Mouse (Mus musculus): ENCODE measurements around the gene Apoh. TPM values are rescaled to one million over a fixed set of nuclear protein-coding genes. Genes with fewer than 3 reads are reported as not detected.

Gene Apoh
- polyA plus RNA-seq, 1 experiment from 2014 or later = not detected

DNA sequence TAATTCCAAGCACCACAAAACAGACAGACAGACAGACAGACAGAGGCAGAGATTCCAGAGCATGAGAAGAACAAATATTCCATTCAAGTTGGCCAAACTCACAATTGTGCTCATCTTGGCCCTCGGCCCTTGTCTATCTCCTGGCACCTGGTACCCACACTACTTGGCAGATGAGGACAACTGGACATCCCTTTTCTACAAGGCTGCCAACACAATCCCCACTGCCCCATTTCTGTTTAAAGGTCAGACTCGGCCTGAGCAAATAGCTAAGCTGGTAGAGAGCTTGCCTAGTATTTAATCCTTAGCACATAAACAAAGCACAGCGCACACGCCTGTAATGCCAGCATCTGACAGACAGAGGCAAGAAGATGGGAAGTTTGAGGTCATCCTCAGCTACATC lies 7.6 kb upstream of the Apoh start:
- Histone ChIP-seq H3K27me3 (no peaks in the 10 kb centered on the region; the same call in 1 of the 2 replicates), H3K4me1 (peaks cover 7% of the 10 kb centered on the region; the same call in 1 of the 2 replicates), H3K4me3 (no peak overlapping the region), H3K4me2 (replicated peaks) (no peak overlapping the region), H3K9ac (replicated peaks) (no peak overlapping the region), H3K36me3 (no peaks in the 10 kb centered on the region), H3K27ac (replicated peaks) (no peak overlapping the region), H3K9me3 (no peaks in the 10 kb centered on the region)
- 71% methylated on average over 4 of the region's 4 CpGs for WGBS
- ATAC-seq (ENCODE audit: low FRiP score, low read depth) = no peak

DNA sequence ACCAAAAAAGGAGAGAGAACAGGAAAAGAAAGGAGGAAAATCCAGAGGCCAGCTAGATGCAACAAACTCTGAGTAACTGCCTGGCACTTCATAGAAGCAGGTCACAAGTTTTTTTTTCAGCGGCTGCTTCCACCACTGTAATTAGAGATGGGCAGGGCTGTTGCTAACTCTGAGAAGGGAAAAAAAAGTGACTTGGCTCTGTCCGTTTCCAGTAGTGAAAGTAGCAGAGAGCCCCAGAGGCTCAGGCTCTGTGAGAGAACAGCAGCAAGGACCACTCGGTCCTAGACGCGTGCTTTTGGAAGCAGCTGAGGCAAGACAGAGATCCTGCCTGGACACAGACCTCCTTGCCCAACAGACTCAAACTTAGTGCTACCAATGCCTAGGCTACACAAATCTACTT lies 6.7 kb upstream of the Apoh start:
- no peaks in the 10 kb centered on the region for H3K9me3 ChIP-seq
- no peaks in the 10 kb centered on the region for H3K36me3 ChIP-seq
- peaks cover 7% of the 10 kb centered on the region; the same call in 1 of the 2 replicates for H3K4me1 ChIP-seq
- H3K4me2 ChIP-seq (replicated peaks) = no peak overlapping the region
- WGBS = 67% methylated on average over 5 of the region's 5 CpGs
- H3K4me3 ChIP-seq = no peak overlapping the region
- H3K9ac ChIP-seq (replicated peaks) = no peak overlapping the region
- H3K27me3 ChIP-seq = peaks cover 4% of the 10 kb centered on the region; the same call in 1 of the 2 replicates
- H3K27ac ChIP-seq (replicated peaks) = no peak overlapping the region
- no peak for ATAC-seq (ENCODE audit: low FRiP score, low read depth)

DNA sequence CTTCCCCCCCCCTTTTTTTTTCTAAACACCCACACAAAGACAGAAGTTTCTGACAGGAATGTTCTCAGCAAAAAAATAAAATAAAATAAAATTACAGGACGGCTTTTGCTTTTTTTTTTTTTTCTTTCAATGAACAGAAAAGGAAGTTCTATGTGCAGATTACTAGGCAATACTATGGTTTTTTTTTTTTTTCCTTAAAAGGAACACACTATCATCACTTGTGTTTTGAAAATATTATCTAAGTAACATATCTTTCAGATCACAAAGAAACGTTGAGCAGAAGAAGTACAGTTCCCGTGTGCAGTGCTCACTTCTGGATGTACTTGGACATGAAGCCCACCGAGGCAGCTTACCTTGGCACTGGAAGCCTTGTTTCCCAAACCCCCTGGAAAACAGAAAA lies 2.9 kb upstream of the Apoh start:
- no peak overlapping the region for H3K4me2 ChIP-seq (replicated peaks)
- H3K36me3 ChIP-seq = no peaks in the 10 kb centered on the region
- ATAC-seq (ENCODE audit: low FRiP score, low read depth) = no peak
- H3K9me3 ChIP-seq = no peaks in the 10 kb centered on the region
- no peak overlapping the region for H3K27ac ChIP-seq (replicated peaks)
- H3K9ac ChIP-seq (replicated peaks) = no peak overlapping the region
- H3K27me3 ChIP-seq = peaks cover 22% of the 10 kb centered on the region
- WGBS = 91% methylated on average over 4 of the region's 4 CpGs
- H3K4me1 ChIP-seq = peaks cover 18% of the 10 kb centered on the region
- H3K4me3 ChIP-seq = no peak overlapping the region

DNA sequence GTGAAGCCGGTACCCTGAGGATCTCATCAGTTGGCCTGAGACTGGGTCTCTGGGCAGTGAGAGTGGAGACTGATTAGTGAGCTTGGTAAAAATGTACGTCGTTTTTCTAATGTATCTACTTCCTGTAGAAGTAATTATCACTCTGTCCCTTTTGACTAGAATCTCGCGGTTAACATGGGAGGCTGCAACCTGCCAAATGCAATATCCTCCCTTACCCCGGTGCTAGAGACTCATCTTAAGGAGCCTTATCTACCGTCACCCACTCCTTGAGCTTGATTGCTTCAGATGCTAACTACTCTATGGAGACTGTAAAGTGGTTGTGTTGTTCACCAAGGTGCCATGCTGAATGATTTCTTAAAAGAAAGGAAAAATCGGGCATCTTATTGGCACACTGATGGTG lies 1.4 kb upstream of the Apoh start:
- Histone ChIP-seq H3K9ac (replicated peaks) (no peak overlapping the region), H3K27me3 (peaks cover 26% of the 10 kb centered on the region), H3K9me3 (no peaks in the 10 kb centered on the region), H3K4me1 (peaks cover 18% of the 10 kb centered on the region), H3K4me2 (replicated peaks) (peak overlapping the region; percentile 100), H3K4me3 (peak overlapping the region; percentile 12; the same call in 1 of the 2 replicates), H3K36me3 (no peaks in the 10 kb centered on the region), H3K27ac (replicated peaks) (no peak overlapping the region)
- ATAC-seq (ENCODE audit: low FRiP score, low read depth) = no peak
- 45% methylated on average over 8 of the region's 8 CpGs for WGBS

DNA sequence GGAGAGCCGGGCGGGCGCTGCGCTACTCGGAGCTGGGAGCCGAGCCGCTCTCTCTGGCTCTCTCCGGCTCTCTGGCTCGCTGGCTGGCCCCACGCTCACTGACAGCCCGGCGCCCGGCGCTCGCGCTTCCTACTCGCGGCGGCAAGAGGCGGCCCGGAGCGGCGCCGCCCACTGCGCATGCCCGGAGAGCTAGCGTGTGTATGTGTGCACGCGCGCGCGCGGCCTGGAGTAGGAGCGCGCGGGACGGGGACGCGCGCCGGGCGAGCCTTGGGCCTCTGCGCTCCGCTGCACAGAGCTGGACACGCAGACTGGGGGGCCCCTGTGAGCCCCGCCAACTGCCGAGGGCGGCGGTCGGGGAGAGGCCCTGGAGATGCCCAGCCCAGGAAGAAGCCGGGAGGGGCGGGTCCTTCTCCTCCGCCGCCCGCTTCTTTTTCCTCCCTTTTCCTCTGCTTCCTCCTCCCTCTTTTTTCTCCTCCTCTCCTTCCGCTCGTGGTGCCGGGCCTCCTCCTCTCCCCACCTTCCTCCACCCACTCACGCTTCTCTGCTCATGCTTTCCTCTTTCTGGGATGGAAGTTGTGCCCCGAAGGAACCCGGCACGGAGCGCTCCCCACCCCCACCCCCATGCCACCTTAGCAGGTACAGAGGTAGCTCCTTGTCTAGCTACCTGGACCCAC lies 772 bp downstream of the Apoh start, which contains the start of gene Prkca:
TSS of gene Prkca (minus strand) at position 140 of the 674 bp plus-strand sequence.
- H3K4me2 ChIP-seq (replicated peaks) = peak within 1 kb of the TSS; percentile 100
- no peaks in the 10 kb centered on the region for H3K9me3 ChIP-seq
- H3K9ac ChIP-seq (replicated peaks) = peak within 1 kb of the TSS; percentile 78
- peak within 1 kb of the TSS; percentile 78 for H3K4me3 ChIP-seq
- WGBS = under 1% methylated on average over 63 of the region's 63 CpGs
- H3K27me3 ChIP-seq = peaks cover 26% of the 10 kb centered on the region
- H3K27ac ChIP-seq (replicated peaks) = peak within 1 kb of the TSS; percentile 87
- ATAC-seq (ENCODE audit: low FRiP score, low read depth) = peak; percentile 96
- no peaks in the 10 kb centered on the region for H3K36me3 ChIP-seq
- peaks cover 18% of the 10 kb centered on the region for H3K4me1 ChIP-seq

DNA sequence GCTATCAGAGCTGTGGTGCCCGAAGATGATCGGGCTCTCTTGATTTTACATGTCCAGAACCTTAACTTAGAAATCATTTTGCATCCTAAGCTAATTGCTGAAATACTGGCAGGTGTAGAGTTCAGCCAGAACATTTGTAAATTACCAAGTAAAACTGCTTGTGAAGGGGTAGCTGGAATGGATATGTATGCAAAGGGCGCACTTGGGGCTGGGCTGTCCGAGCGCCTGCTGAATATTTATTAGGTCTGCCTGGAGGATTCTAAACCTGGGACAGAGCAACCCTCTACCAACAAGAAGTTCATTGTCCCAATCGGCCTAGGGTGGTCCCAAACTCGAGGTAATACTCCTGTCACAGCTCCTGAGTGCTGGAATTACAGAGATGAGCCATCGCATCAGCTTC lies 1.6 kb downstream of the Apoh start:
- 39% methylated on average over 8 of the region's 8 CpGs for whole genome bisulfite sequencing
- peaks cover 26% of the 10 kb centered on the region for H3K27me3 ChIP-seq
- peaks cover 18% of the 10 kb centered on the region for H3K4me1 ChIP-seq
- H3K27ac ChIP-seq (replicated peaks) = no peak overlapping the region
- H3K36me3 ChIP-seq = no peaks in the 10 kb centered on the region
- H3K9me3 ChIP-seq = no peaks in the 10 kb centered on the region
- peak overlapping the region; percentile 78 for H3K4me3 ChIP-seq
- peak overlapping the region; percentile 100 for H3K4me2 ChIP-seq (replicated peaks)
- peak overlapping the region; percentile 78; the same call in 1 of the 2 replicates for H3K9ac ChIP-seq (replicated peaks)
- no peak for ATAC-seq (ENCODE audit: low FRiP score, low read depth)

DNA sequence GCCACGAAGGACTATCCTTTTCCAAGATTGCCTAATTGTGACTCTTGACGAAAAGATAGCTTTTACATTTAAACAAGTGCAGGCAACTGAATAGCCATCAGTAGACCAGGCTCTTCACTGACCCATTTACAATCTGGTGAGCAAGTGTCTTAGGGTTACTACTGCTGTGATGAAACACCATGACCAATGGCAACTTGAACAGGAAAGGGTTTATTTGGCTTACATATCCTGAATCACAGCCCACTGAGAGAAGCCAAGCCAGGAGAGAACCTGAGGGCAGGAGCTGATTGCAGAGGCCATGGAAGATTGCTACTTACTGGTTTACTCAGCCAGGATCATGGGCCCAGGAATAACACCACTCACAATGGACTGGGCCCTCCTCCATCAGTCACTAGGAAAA lies 2.2 kb downstream of the Apoh start:
- WGBS = 86% methylated on average over 2 of the region's 2 CpGs
- no peak overlapping the region for H3K4me2 ChIP-seq (replicated peaks)
- H3K36me3 ChIP-seq = no peaks in the 10 kb centered on the region
- H3K9me3 ChIP-seq = no peaks in the 10 kb centered on the region
- no peak overlapping the region for H3K9ac ChIP-seq (replicated peaks)
- H3K27me3 ChIP-seq = peaks cover 26% of the 10 kb centered on the region
- ATAC-seq (ENCODE audit: low FRiP score, low read depth) = no peak
- H3K4me3 ChIP-seq = no peak overlapping the region
- no peak overlapping the region for H3K27ac ChIP-seq (replicated peaks)
- H3K4me1 ChIP-seq = peaks cover 21% of the 10 kb centered on the region

DNA sequence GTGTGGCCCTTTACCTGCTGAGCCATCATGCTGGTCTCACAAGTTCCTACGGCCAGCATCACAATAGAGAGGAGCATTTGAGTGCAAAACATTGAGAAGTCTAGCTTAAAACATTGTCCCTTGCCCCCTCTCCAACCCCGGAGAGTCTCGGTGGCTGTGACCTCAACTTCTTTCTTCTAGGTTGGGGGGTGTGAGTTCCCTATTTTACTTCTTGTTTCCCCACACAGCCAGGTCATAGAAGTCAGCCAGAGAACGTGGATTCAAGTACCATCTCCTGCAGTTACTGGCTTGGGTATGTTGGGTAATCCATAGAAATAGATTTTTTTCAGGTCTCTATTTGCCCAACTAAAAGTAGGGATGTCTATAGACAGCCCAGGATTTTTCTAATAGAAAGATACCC lies 7.6 kb downstream of the Apoh start:
- 83% methylated on average over 4 of the region's 4 CpGs for WGBS
- no peak for ATAC-seq (ENCODE audit: low FRiP score, low read depth)
- Histone ChIP-seq H3K27ac (replicated peaks) (no peak overlapping the region), H3K9ac (replicated peaks) (no peak overlapping the region), H3K27me3 (no peaks in the 10 kb centered on the region; the same call in 1 of the 2 replicates), H3K9me3 (no peaks in the 10 kb centered on the region), H3K4me1 (peaks cover 5% of the 10 kb centered on the region; the same call in 1 of the 2 replicates), H3K4me3 (no peak overlapping the region), H3K36me3 (no peaks in the 10 kb centered on the region), H3K4me2 (replicated peaks) (no peak overlapping the region)

DNA sequence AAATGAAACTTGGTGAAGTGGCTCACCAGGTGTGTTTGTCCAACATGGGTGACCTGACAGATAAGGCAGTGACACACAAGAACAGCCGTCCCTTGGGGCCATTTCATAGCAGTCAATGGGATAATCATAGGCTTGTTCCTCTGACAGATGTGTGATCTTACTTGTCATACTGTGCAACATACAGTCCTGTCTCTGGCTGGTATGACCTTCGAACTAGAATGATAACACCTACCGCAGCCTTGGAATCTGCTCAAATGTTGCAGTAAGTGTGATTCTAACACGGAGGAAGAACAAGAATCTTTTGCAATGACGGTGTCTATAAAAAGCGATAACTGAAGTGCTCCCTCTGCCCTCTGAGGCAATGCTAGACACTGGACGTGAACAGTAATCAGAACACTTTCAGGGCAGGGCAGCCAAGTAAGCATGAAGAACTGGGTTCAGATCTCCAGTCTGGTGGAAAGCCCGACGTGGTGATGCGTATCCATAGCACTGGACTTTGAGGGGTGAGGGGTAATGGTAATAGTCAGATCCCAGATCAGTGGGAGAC lies 9.8 kb downstream of the Apoh start:
- no peaks in the 10 kb centered on the region for H3K36me3 ChIP-seq
- H3K9ac ChIP-seq (replicated peaks) = no peak overlapping the region
- peaks cover 5% of the 10 kb centered on the region; the same call in 1 of the 2 replicates for H3K4me1 ChIP-seq
- H3K27me3 ChIP-seq = no peaks in the 10 kb centered on the region
- no peak overlapping the region for H3K4me2 ChIP-seq (replicated peaks)
- no peaks in the 10 kb centered on the region for H3K9me3 ChIP-seq
- no peak overlapping the region for H3K4me3 ChIP-seq
- no peak for ATAC-seq (ENCODE audit: low FRiP score, low read depth)
- 93% methylated on average over 10 of the region's 10 CpGs for WGBS
- H3K27ac ChIP-seq (replicated peaks) = no peak overlapping the region

DNA sequence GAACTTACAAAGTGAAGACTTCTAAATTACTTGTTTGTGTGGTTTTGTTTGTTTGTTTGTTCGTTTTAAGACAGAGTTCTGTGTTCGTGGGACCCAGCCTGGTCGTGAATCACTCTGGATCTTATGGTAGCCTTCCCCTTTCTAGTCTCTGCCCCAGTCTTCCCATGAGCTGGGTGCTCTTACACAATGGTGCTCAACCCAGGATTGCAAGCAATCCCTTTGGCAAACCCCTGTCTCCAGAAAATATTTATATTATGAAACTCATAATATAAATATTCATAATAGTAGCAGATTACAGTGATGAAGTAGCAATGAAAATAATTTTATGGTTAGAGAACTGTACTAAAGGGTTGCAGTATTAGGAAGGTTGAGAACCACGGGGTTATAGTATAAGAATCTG lies 12.9 kb downstream of the Apoh start:
- H3K4me2 ChIP-seq (replicated peaks) = no peak overlapping the region
- no peak overlapping the region for H3K9ac ChIP-seq (replicated peaks)
- no peaks in the 10 kb centered on the region for H3K36me3 ChIP-seq
- H3K27ac ChIP-seq (replicated peaks) = no peak overlapping the region
- H3K4me3 ChIP-seq = no peak overlapping the region
- peaks cover 5% of the 10 kb centered on the region; the same call in 1 of the 2 replicates for H3K27me3 ChIP-seq
- 88% methylated on average over 4 of the region's 4 CpGs for WGBS
- H3K4me1 ChIP-seq = no peaks in the 10 kb centered on the region
- no peak for ATAC-seq (ENCODE audit: low FRiP score, low read depth)
- H3K9me3 ChIP-seq = no peaks in the 10 kb centered on the region

DNA sequence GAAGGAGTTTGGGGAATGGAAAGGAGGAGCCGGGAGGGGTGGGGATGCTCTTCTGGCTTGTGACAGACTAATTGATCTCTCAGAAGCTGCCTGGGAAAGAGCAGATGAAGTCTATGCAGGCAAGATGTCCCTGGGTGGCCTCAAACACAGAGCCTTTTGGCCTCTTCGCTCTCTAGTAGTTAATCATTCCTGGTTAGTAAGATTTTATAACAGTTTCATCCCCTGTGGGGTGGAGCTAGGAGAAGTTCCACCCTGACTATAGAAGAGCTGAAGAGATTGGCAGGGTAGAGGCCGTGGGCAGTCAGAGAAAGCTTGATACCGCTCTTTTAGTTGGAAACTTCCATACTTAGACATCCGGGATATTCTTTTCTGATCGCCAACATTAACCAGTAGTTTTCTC lies 15.8 kb downstream of the Apoh start:
- peaks cover 5% of the 10 kb centered on the region; the same call in 1 of the 2 replicates for H3K27me3 ChIP-seq

DNA sequence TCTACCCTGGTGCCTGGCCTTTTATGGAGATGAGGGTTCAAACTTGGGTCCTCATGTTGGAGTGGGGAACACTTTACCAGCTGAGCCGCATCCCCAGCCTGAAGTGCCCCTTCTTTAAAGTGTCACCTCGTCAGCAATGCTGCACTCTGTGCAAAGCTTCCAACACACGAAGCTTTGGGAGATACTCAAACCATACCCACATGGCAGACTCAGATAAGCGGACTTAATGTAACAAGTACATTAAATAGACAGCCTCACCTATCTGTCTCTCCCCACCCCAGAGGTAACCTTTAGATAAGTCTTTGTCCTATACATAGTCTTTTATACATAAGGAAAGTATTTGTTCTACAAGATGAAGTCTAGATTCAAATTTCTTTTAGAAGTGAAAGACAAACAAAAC lies 17.8 kb downstream of the Apoh start:
- 83% methylated on average over 4 of the region's 4 CpGs for WGBS
- Histone ChIP-seq H3K9me3 (no peaks in the 10 kb centered on the region), H3K4me3 (no peak overlapping the region), H3K27me3 (peaks cover 5% of the 10 kb centered on the region; the same call in 1 of the 2 replicates), H3K4me2 (replicated peaks) (no peak overlapping the region), H3K9ac (replicated peaks) (no peak overlapping the region), H3K4me1 (no peaks in the 10 kb centered on the region), H3K27ac (replicated peaks) (no peak overlapping the region), H3K36me3 (no peaks in the 10 kb centered on the region)
- ATAC-seq (ENCODE audit: low FRiP score, low read depth) = no peak

More for the DNA sequence above, 15.8 kb downstream of the Apoh start:
- Histone ChIP-seq H3K4me2 (replicated peaks) (no peak overlapping the region), H3K27ac (replicated peaks) (no peak overlapping the region), H3K9me3 (no peaks in the 10 kb centered on the region), H3K4me3 (no peak overlapping the region), H3K9ac (replicated peaks) (no peak overlapping the region), H3K36me3 (no peaks in the 10 kb centered on the region), H3K4me1 (no peaks in the 10 kb centered on the region)
- no peak for ATAC-seq (ENCODE audit: low FRiP score, low read depth)
- WGBS = 87% methylated on average over 6 of the region's 6 CpGs

Data from midbrain, embryonic 12.5 days (tissue).